Mouse (Mus musculus): ENCODE data around the gene Prickle2.

GRCm38 (mm10) chr6:92749420-92749819, 43.5 kb upstream of the Prickle2 start:
- TF ChIP-seq CTCF (IDR thresholded peaks at IDR 0.05; ENCODE audit: control insufficient read depth, insufficient read depth, insufficient replicate concordance, low read depth, low read length) = no peak
- no peak for TF ChIP-seq POLR2A (IDR thresholded peaks at IDR 0.05; ENCODE audit: control insufficient read depth, low read depth, low read length)

Data from testis, adult 2 months (tissue).